ENCODE assay signal across 9 mouse cellular contexts in genomic region chr10:80972071-80972987, GRCm38 (mm10). TPM values are rescaled to one million over a fixed set of nuclear protein-coding genes. Genes with fewer than 3 reads are reported as not detected.
DNase-seq lines count a peak whose midpoint lies in the region; ATAC-seq lines count a peak whose summit lies in the region.
"Had no signal": no experiment of that assay in that cellular context is flagged by ENCODE, and none has a peak within 500 bp of the region (broad histone marks: within the 10 kb centered on the region; RNA-seq: fewer than 3 reads in every experiment).

No protein-coding gene starts in this region.

- H3K4me1 ChIP-seq in intestine, embryonic 14.5 days (replicated peaks; ENCODE audit: control insufficient read depth, insufficient read depth, low read length) = peaks cover 24% of the 10 kb centered on the region

- H3K4me2 ChIP-seq in intestine, embryonic 14.5 days (ENCODE audit: low read length) = no peak overlapping the region
- H3K4me2 ChIP-seq: limb, embryonic 15.5 days had no signal

- peak; percentile 81 for DNase-seq in cerebellum, adult 11 months
- DNase-seq in right cerebral cortex, postnatal 4 days = peak; percentile 41
- DNase-seq in right cerebral cortex, postnatal 25 days = no peak
- DNase-seq in intestine, embryonic 14.5 days (ENCODE audit: low spot score) = no peak
- DNase-seq in lung, postnatal 4 days = peak; percentile 70 to 87
- no peak for DNase-seq in spleen, adult 12 weeks (ENCODE audit: low spot score)
- no peak for DNase-seq in layer of hippocampus, postnatal 14 days (ENCODE audit: low spot score in 2 of 2)

- no peak overlapping the region for H3K4me3 ChIP-seq in intestine, embryonic 14.5 days (ENCODE audit: low read depth, low read length)
- H3K4me3 ChIP-seq: limb, embryonic 15.5 days had no signal

- H3K27me3 ChIP-seq in intestine, embryonic 14.5 days (replicated peaks; ENCODE audit: control insufficient read depth, insufficient read depth, low read length) = no peaks in the 10 kb centered on the region
- H3K27me3 ChIP-seq: limb, embryonic 15.5 days had no signal

- 39% methylated on average over 11 of the region's 11 CpGs for WGBS in intestine, embryonic 14.5 days

- peaks cover 4% of the 10 kb centered on the region; the same call in 1 of the 2 replicates for H3K9me3 ChIP-seq in intestine, embryonic 14.5 days (ENCODE audit: control insufficient read depth, low read length)
- H3K9me3 ChIP-seq: limb, embryonic 15.5 days had no signal

- peak overlapping the region; percentile 30; the same call in 1 of the 2 replicates for H3K27ac ChIP-seq in intestine, embryonic 14.5 days (ENCODE audit: low read depth)
- H3K27ac ChIP-seq: limb, embryonic 15.5 days had no signal

- H3K9ac ChIP-seq in intestine, embryonic 14.5 days (ENCODE audit: low read length) = no peak overlapping the region
- H3K9ac ChIP-seq: limb, embryonic 15.5 days had no signal

- H3K36me3 ChIP-seq in intestine, embryonic 14.5 days (ENCODE audit: control insufficient read depth, insufficient read depth, low read length) = no peaks in the 10 kb centered on the region
- H3K36me3 ChIP-seq: limb, embryonic 15.5 days had no signal

- no peak; the same call in 1 of the 2 replicates for ATAC-seq in cerebellum, adult (ENCODE audit: insufficient number of reproducible peaks, low FRiP score, low TSS enrichment)
- no peak for ATAC-seq in intestine, embryonic 14.5 days (replicated peaks; ENCODE audit: low FRiP score, low TSS enrichment, low read depth)

RNA-seq across cellular contexts. Expression of gene Gng7, which starts 42.4 kb away (rescaled TPM):
- 4.7 and 4.8 TPM in 2 replicates for polyA plus RNA-seq in intestine, embryonic 14.5 days (2014; fragmentation: Nextera tagmentation; extraction: Ambion mirVana)
- 100 to 1,000 TPM; 170 to 173 TPM for total RNA-seq in layer of hippocampus, postnatal 14 days (2021)

RNA-seq across cellular contexts. Expression of gene Gadd45b, which starts 42.5 kb away (rescaled TPM):
- polyA plus RNA-seq in intestine, embryonic 14.5 days (2014; fragmentation: Nextera tagmentation; extraction: Ambion mirVana) = 18.2 and 21.2 TPM in 2 replicates
- 10 to 100 TPM; 14.0 to 17.6 TPM for total RNA-seq in layer of hippocampus, postnatal 14 days (2021)

RNA-seq across cellular contexts. Expression of gene Diras1, which starts 53.1 kb away (rescaled TPM):
- polyA plus RNA-seq in intestine, embryonic 14.5 days (2014; fragmentation: Nextera tagmentation; extraction: Ambion mirVana) = 0.65 and 1.0 TPM in 2 replicates
- total RNA-seq in layer of hippocampus, postnatal 14 days (2021) = 100 to 1,000 TPM; 100 to 105 TPM

RNA-seq across cellular contexts. Expression of gene Lmnb2, which starts 54.3 kb away (rescaled TPM):
- 15.5 and 18.3 TPM in 2 replicates for polyA plus RNA-seq in intestine, embryonic 14.5 days (2014; fragmentation: Nextera tagmentation; extraction: Ambion mirVana)
- total RNA-seq in layer of hippocampus, postnatal 14 days (2021) = 10 to 100 TPM; 18.2 to 21.5 TPM

Comparison
In these comparisons a context has a peak if more than half of its experiments do, and no peak if none do; other contexts are left out.
1. DNase-seq: peak in cerebellum, adult 11 months (single experiment), right cerebral cortex, postnatal 4 days (single experiment) and lung, postnatal 4 days (2 of 2); none in right cerebral cortex, postnatal 25 days (single experiment), intestine, embryonic 14.5 days (single experiment), spleen, adult 12 weeks (single experiment) and layer of hippocampus, postnatal 14 days (0 of 2).